Mouse (Mus musculus) ES-E14 (cell line): ENCODE measurements around the gene 5031439G07Rik. TPM values are rescaled to one million over a fixed set of nuclear protein-coding genes. Genes with fewer than 3 reads are reported as not detected.

Experiments used
- DNase-seq: peaks from one replicate; pipeline ENCODE4 v3.0.0-alpha.2; 2013; ENCODE audit warnings: low read depth, low spot score
- H3K27ac ChIP-seq: 2 replicates; pipeline ENCODE4 v1.5.1; 2012; ENCODE audit warnings: low read depth, mild to moderate bottlenecking, low read length, moderate library complexity, mixed read lengths; ENCODE audit not compliant: poor library complexity, insufficient read depth, severe bottlenecking
- H3K36me3 ChIP-seq: 2 replicates; pipeline ENCODE4 v1.6.1; 2012; ENCODE audit warnings: mild to moderate bottlenecking, low read length, moderate library complexity, mixed read lengths; ENCODE audit not compliant: control insufficient read depth, poor library complexity, insufficient read depth, severe bottlenecking
- H3K4me1 ChIP-seq, 2 experiments: fragments of 150-350 bp in 1 of 2; sonication (generic) in 1 of 2; 2 replicates each; pipeline ENCODE4 v1.6.1; 2012; ENCODE audit warnings: low read length in 2 of 2, mild to moderate bottlenecking in 1 of 2, mixed read lengths in 1 of 2; ENCODE audit not compliant: control insufficient read depth in 2 of 2, insufficient read depth in 2 of 2, poor library complexity in 1 of 2
- H3K4me3 ChIP-seq, 2 experiments: fragments of 150-350 bp in 1 of 2; sonication (generic) in 1 of 2; 2 replicates each; pipeline ENCODE4 v1.5.1; 2012; ENCODE audit warnings: low read length in 2 of 2, low read depth in 1 of 2, mild to moderate bottlenecking in 1 of 2, mixed read lengths in 1 of 2; ENCODE audit not compliant: insufficient read depth in 1 of 2, poor library complexity in 1 of 2, severe bottlenecking in 1 of 2
- H3K9ac ChIP-seq: 2 replicates; pipeline ENCODE4 v1.6.1; 2012; ENCODE audit warnings: low read depth, mild to moderate bottlenecking, low read length, mixed read lengths; ENCODE audit not compliant: poor library complexity, insufficient read depth, severe bottlenecking
- H3K9me3 ChIP-seq: fragments of 150-350 bp; sonication (generic); 2 replicates; pipeline ENCODE4 v1.6.1; 2012; ENCODE audit warnings: low read depth, mild to moderate bottlenecking, low read length; ENCODE audit not compliant: control insufficient read depth, insufficient read depth
- CHD2 ChIP-seq: IDR thresholded peaks from 2 replicates; pipeline ENCODE4 v1.6.1; 2014; ENCODE audit warnings: mild to moderate bottlenecking, low read depth, low read length, inconsistent platforms
- HCFC1 ChIP-seq: IDR thresholded peaks from 2 replicates; pipeline ENCODE4 v1.6.1; 2012; ENCODE audit warnings: low read length, inconsistent platforms, borderline replicate concordance; ENCODE audit not compliant: insufficient read depth
- MAFK ChIP-seq: IDR thresholded peaks from 2 replicates; pipeline ENCODE4 v1.6.1; 2014; ENCODE audit warnings: mild to moderate bottlenecking, low read depth, low read length, inconsistent platforms; ENCODE audit not compliant: insufficient read depth
- ZC3H11A ChIP-seq: IDR thresholded peaks from 2 replicates; pipeline ENCODE4 v1.6.1; 2012; ENCODE audit warnings: low read depth, mild to moderate bottlenecking, inconsistent platforms, low read length, borderline replicate concordance
- ZNF384 ChIP-seq: IDR thresholded peaks from 2 replicates; pipeline ENCODE4 v1.6.1; 2012; ENCODE audit warnings: low read depth, low read length, inconsistent platforms
- in situ Hi-C, 2 experiments: fragments of 600-800 bp; cut with MboI; formaldehyde crosslinking; loops; one replicate each; pipeline ENCODE4 v1.15.1; 2025; ENCODE audit warnings: low sequenced_read_pairs in 2 of 2, inconsistent platforms in 1 of 2; ENCODE audit not compliant: unreplicated experiment in 2 of 2
- total RNA-seq: library from RNA; depleted of rRNA; stranded (reverse); fragments of 300-350 nt; gene quantifications from 2 replicates; pipeline ENCODE4 v1.2.3, GENCODE M21; 2012

The 5031439G07Rik gene
- total RNA-seq, 1 experiment = 18.4 TPM

DNA sequence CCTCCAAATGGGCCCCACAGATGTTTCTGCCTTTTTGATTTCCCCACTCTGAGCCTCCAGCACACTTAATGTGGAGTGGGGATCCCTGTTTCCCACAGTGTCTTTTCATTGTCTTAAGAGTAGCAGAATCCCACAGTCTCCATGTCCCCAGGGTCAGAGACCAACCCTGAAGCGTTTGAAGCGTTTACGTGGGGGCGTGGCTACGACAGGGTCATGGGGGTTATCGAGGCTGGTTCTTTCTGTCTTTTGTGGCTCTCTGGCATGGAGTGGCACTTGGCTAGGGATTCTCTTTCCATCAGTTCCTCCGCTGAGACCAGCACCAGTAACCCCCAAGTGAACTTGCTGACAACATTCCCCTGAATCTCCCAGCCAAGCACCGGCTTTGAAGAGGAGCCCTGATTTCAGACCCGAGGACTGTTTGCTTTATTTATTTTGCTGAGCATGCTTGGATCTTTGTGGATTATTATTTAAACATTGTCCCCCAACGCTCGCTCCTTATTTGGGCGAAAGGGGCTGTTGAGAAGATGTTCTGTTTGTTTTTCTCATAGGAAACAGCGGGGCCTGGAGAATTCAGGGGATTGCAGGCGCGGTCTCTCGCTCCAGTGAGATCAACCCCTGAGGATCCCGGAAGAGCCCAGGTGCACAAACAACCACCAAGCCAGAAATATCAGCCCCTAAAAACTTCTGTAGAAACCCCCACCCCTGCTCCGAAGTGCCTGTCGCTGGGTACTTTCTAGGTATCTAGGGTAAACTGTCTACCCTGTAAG lies 23.7 kb upstream of the 5031439G07Rik start:
- Histone ChIP-seq H3K9me3 (no peaks in the 10 kb centered on the region), H3K36me3 (no peaks in the 10 kb centered on the region), H3K9ac (no peak overlapping the region), H3K4me1 (peaks cover under 1 to 2% of the 10 kb centered on the region in 2 experiments; a peak in 1 of 4 replicates), H3K27ac (no peak overlapping the region), H3K4me3 (no peak overlapping the region)
- DNase-seq = no peak
- TF ChIP-seq ZC3H11A (no peak), MAFK (no peak), HCFC1 (no peak), ZNF384 (no peak), CHD2 (no peak)
- in situ Hi-C loops = no loop called here

DNA sequence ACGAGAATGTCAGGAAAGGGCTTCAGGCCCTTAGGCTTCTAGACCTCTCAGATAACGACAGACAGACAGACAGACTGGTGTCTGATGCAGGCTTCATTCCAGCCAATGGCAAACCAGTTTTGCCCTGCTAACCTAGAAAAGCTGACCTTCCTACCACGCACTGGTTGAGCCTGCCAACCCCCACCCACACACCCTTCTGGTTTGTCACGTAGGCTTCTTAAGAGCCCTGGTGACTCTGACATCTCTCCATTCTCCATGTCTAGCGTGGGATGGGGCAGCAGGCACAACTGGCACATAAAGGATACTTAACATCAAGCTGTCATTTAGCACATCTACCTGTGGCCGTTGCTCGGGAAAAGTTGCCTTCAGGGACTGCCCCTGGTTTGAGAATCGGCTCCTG lies 21.3 kb upstream of the 5031439G07Rik start:
- no peak overlapping the region for H3K27ac ChIP-seq
- no peaks in the 10 kb centered on the region for H3K36me3 ChIP-seq
- H3K4me1 ChIP-seq = peaks cover 2 to 4% of the 10 kb centered on the region in 2 experiments; a peak in 1 of 4 replicates
- H3K9me3 ChIP-seq = no peaks in the 10 kb centered on the region
- no peak overlapping the region for H3K9ac ChIP-seq
- no peak overlapping the region for H3K4me3 ChIP-seq
- TF ChIP-seq HCFC1 = no peak
- TF ChIP-seq MAFK = no peak
- no peak for TF ChIP-seq ZNF384
- no peak for TF ChIP-seq CHD2
- no peak for TF ChIP-seq ZC3H11A
- in situ Hi-C loops = no loop called here
- DNase-seq = no peak

DNA sequence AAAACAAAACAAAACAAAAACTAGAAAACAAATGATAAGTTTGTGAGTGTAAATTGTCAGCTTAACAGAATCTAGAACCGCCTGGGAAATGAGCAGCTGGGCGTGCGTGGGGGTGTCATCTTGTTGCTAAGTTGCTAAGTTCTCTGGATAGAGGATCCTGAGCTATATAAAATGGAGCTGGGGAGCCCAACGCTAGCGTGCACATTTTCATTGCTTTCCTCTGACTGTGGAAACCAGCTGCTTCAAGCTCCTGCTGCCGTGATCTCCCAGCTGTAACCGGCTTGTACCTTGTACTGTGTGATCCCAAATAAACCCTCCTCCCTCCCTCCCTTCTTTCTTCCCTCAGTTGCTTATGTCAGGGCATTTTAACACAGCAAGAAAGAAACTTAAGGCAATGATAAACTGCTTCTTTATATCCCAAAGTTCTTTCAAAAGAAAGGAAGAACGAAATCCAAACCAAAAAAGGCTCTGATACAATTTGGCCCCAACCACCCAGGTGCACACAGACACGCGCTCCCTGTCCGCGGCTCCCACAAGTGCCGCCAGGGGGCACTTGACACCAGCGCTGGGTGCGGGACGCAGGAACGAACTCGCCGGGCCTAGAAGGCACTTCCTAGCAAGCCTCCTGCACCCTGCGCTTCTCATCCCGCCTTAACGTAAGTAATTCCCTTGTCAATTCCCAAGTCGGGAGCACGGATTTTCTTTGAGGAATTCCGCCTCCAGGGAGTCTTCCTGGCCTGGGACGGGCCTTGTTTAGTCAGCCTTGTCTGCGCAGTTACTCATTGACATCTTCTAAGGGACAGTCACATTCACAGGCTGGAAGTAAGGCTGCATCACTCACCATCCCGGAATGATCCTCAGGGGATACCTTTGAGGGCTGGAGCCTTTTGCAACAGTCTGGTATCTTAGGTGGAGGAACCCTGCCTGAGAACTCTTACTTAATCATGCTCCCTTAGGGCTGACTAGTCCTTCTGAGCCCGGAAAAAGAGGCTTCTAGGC lies 12.9 kb upstream of the 5031439G07Rik start:
- no peak overlapping the region for H3K27ac ChIP-seq
- peak; percentile 60 for DNase-seq
- H3K9me3 ChIP-seq = no peaks in the 10 kb centered on the region
- H3K36me3 ChIP-seq = no peaks in the 10 kb centered on the region
- H3K9ac ChIP-seq = no peak overlapping the region
- H3K4me1 ChIP-seq = no peaks in the 10 kb centered on the region
- in situ Hi-C loops = no loop called here
- 0 out of 4 replicates have a peak overlapping the region, but pooled peaks of 1 of the 2 experiments have one; percentile 18 for H3K4me3 ChIP-seq
- TF ChIP-seq ZC3H11A (peak; percentile 28; the same call in 1 of the 2 replicates), MAFK (no peak), CHD2 (no peak)

DNA sequence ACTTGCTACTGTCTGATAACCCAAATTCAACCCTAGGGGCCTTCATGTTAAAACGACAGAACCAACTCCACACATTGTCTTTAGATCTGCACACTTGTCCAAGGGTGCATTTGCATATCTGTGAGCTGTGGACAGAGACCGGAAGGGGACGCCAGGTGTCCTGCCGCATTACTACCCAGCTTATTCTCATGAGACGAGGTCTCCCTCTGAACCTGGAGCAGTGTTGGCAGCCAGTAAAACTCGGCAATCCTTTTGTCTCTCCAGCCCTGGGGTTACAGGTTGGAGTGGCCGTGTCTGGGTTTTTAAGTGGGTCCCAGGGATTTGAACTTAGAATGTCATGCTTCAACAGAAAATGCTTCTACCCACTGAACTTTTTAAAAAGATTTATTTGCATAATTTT lies 11.6 kb upstream of the 5031439G07Rik start:
- in situ Hi-C loops = no loop called here

More for the DNA sequence above, 11.6 kb upstream of the 5031439G07Rik start:
- Histone ChIP-seq H3K36me3 (no peaks in the 10 kb centered on the region), H3K4me1 (no peaks in the 10 kb centered on the region; a peak in 1 of 4 replicates), H3K27ac (no peak overlapping the region), H3K9ac (no peak overlapping the region), H3K9me3 (no peaks in the 10 kb centered on the region), H3K4me3 (no peak overlapping the region)
- DNase-seq = no peak
- no peak for TF ChIP-seq MAFK
- no peak for TF ChIP-seq ZC3H11A
- no peak for TF ChIP-seq ZNF384
- no peak for TF ChIP-seq CHD2
- no peak for TF ChIP-seq HCFC1
